Mouse (Mus musculus) ES-Bruce4 (cell line): ENCODE results near the gene Snx27.

Source experiments
- CTCF ChIP-seq: IDR thresholded peaks from one replicate; pipeline ENCODE4 v1.8.1; 2011; ENCODE audit warnings: low read depth, low read length
- EP300 ChIP-seq: IDR thresholded peaks from 2 replicates; pipeline ENCODE4 v1.6.1; 2011; ENCODE audit warnings: low read depth, low read length; ENCODE audit not compliant: insufficient read depth
- POLR2A ChIP-seq: IDR thresholded peaks from one replicate; pipeline ENCODE4 v1.8.1; 2011; ENCODE audit warnings: low read length; ENCODE audit not compliant: insufficient read depth

GRCm38 (mm10) chr3:94479564-94479963 lies 103.0 kb downstream of the Snx27 start:
- no peak for TF ChIP-seq POLR2A
- TF ChIP-seq CTCF: no peak
- no peak for TF ChIP-seq EP300
